Mouse (Mus musculus): Measurements from ENCODE around the gene Megf6. TPM values are rescaled to one million over a fixed set of nuclear protein-coding genes. Genes with fewer than 3 reads are reported as not detected.

Megf6 gene
- total and polyA plus RNA-seq, 3 experiments, result not detected

DNA sequence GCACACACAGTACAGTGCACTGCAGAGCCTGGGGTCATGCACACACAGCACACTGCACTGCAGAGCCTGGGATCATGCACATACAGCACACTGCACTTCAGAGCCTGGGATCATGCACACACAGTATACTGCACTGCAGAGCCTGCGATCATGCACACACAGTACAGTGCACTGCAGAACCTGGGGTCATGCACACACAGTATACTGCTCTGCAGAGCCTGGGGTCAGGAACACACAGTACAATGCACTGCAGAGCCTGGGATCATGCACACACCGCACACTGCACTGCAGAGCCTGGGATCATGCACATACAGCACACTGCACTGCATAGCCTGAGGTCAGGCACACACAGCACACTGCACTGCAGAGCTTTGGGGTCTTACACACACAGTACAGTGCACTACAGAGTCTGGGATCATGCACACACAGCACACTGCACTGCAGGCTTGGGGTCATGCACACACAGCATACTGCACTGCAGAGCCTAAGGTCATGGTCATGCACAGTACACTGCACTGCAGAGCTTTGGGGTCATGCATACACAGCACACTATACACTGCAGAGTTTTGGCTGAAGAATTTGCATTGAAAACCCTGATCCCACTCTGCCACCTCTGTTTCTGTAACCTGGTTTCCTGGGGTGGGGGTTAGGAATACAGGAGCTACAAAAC, 141.7 kb downstream of the Megf6 start:
- Histone ChIP-seq H3K4me3 (replicated peaks in 1 of 3; ENCODE audit: low read depth in 2 of 3, low read length in 2 of 3, poor library complexity in 1 of 3) (no peak overlapping the region), H3K9ac (ENCODE audit: insufficient read depth, low read depth) (no peak overlapping the region), H3K79me2 (replicated peaks; ENCODE audit: control insufficient read depth, extremely low read depth, insufficient read depth, poor library complexity, severe bottlenecking) (no peaks in the 10 kb centered on the region), H3K27me3 (replicated peaks) (no peaks in the 10 kb centered on the region), H3K27ac (ENCODE audit: insufficient read depth, low read depth) (no peak overlapping the region), H3K4me2 (ENCODE audit: insufficient read depth, low read depth, poor library complexity, severe bottlenecking) (no peak overlapping the region), H3K4me1 (ENCODE audit: control insufficient read depth in 1 of 2, insufficient read depth in 2 of 2) (no peaks in the 10 kb centered on the region), H3K9me3 (replicated peaks; ENCODE audit: low read length) (peaks cover 81% of the 10 kb centered on the region), H3K36me3 (replicated peaks in 1 of 2; ENCODE audit: control insufficient read depth in 1 of 2, insufficient read depth in 1 of 2, low read length in 1 of 2) (no peaks in the 10 kb centered on the region)
- DNase-seq (ENCODE audit: extremely low read depth), result no peak
- dilution Hi-C loops (cut with MboI; ENCODE audit: extremely low pct_ligation_motif_present, extremely low pct_unique_long_range_greater_than_20kb, low sequenced_read_pairs) (no loop called here), in situ Hi-C loops (cut with MboI; ENCODE audit: low pct_ligation_motif_present, low pct_unique_long_range_greater_than_20kb, low sequenced_read_pairs) (no loop called here)
- TF ChIP-seq EP300 (IDR thresholded peaks at IDR 0.05; ENCODE audit: low read length), result no peak

DNA sequence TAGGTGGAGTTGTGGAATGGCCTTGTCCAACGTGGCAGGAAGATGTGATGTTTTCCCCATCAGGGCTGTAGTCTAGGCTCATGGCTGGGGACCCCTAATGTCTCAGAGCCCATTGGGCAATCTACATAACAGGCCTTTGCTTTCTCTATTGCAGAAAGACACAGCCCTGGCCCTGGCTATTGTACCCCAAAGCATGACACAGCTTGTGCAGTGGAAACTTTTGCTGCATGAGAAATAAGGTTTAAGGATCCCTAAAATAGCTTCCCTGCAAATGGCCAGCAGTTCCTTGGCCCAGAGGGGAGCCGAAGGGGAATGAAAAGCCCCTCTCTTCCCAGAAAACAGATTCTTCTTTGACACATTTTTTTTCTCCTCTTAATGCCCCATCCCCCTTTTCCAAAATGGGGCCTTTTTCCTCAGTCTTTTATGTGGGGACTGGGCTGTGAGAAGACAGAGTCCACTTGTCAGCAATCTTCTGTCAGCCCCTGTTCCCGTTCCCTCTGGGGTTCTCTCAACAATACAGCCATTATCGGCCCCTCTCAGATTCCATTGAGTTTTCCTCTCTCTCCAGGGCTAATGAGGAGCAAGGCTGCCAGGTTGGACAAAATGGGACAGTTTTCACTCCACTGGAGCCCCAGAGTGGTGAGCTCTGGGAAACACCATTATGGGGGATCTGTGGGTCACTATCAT, 142.5 kb downstream of the Megf6 start:
- Histone ChIP-seq H3K79me2 (replicated peaks; ENCODE audit: control insufficient read depth, extremely low read depth, insufficient read depth, poor library complexity, severe bottlenecking) (no peaks in the 10 kb centered on the region), H3K27ac (ENCODE audit: insufficient read depth, low read depth) (no peak overlapping the region), H3K36me3 (replicated peaks in 1 of 2; ENCODE audit: control insufficient read depth in 1 of 2, insufficient read depth in 1 of 2, low read length in 1 of 2) (no peaks in the 10 kb centered on the region), H3K9me3 (replicated peaks; ENCODE audit: low read length) (peaks cover 89% of the 10 kb centered on the region), H3K9ac (ENCODE audit: insufficient read depth, low read depth) (no peak overlapping the region), H3K27me3 (replicated peaks) (no peaks in the 10 kb centered on the region), H3K4me1 (ENCODE audit: control insufficient read depth in 1 of 2, insufficient read depth in 2 of 2) (no peaks in the 10 kb centered on the region), H3K4me2 (ENCODE audit: insufficient read depth, low read depth, poor library complexity, severe bottlenecking) (no peak overlapping the region), H3K4me3 (replicated peaks in 1 of 3; ENCODE audit: low read depth in 2 of 3, low read length in 2 of 3, poor library complexity in 1 of 3) (no peak overlapping the region)
- in situ Hi-C loops (cut with MboI; ENCODE audit: low pct_ligation_motif_present, low pct_unique_long_range_greater_than_20kb, low sequenced_read_pairs) (no loop called here), dilution Hi-C loops (cut with MboI; ENCODE audit: extremely low pct_ligation_motif_present, extremely low pct_unique_long_range_greater_than_20kb, low sequenced_read_pairs) (no loop called here)
- DNase-seq (ENCODE audit: extremely low read depth), result no peak
- TF ChIP-seq SMC3 (IDR thresholded peaks at IDR 0.05; ENCODE audit: low read depth, low read length), result no peak
- no peak for TF ChIP-seq UBTF (IDR thresholded peaks at IDR 0.05; ENCODE audit: low read depth, low read length)
- no peak for TF ChIP-seq RCOR1 (conservative IDR thresholded peaks at IDR 0.05; ENCODE audit: low read depth, low read length)
- TF ChIP-seq MAFK (IDR thresholded peaks at IDR 0.05; ENCODE audit: insufficient replicate concordance, low read length), result no peak
- no peak for TF ChIP-seq USF1 (IDR thresholded peaks at IDR 0.05; ENCODE audit: low read depth, low read length)
- no peak for TF ChIP-seq ZC3H11A (IDR thresholded peaks at IDR 0.05; ENCODE audit: low read depth, low read length)

DNA sequence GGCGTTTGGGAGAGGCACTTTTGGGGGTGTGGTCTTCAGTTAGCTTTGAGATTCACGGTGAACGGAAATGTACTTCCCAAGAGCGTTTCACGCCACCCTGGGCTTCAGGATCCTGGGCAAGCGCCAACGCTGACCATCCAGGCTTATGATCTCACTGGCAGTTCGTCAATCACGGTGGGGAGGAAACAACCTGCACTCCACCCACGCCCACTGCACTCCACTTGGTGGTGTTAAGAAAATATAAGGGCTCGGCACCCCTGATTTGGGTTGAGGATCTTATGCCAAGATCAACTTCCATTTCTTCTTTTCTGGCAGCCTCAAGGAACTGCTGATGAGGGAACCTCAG, 143.1 kb downstream of the Megf6 start:
- no peak overlapping the region for H3K4me2 ChIP-seq (ENCODE audit: insufficient read depth, low read depth, poor library complexity, severe bottlenecking)
- peaks cover 93% of the 10 kb centered on the region for H3K9me3 ChIP-seq (replicated peaks; ENCODE audit: low read length)
- in situ Hi-C loops (cut with MboI; ENCODE audit: low pct_ligation_motif_present, low pct_unique_long_range_greater_than_20kb, low sequenced_read_pairs) (no loop called here), dilution Hi-C loops (cut with MboI; ENCODE audit: extremely low pct_ligation_motif_present, extremely low pct_unique_long_range_greater_than_20kb, low sequenced_read_pairs) (no loop called here)
- H3K4me1 ChIP-seq (ENCODE audit: control insufficient read depth in 1 of 2, insufficient read depth in 2 of 2), result no peaks in the 10 kb centered on the region
- no peak overlapping the region for H3K9ac ChIP-seq (ENCODE audit: insufficient read depth, low read depth)
- H3K4me3 ChIP-seq (replicated peaks in 1 of 3; ENCODE audit: low read depth in 2 of 3, low read length in 2 of 3, poor library complexity in 1 of 3), result no peak overlapping the region
- no peak for DNase-seq (ENCODE audit: extremely low read depth)
- no peaks in the 10 kb centered on the region for H3K79me2 ChIP-seq (replicated peaks; ENCODE audit: control insufficient read depth, extremely low read depth, insufficient read depth, poor library complexity, severe bottlenecking)
- no peaks in the 10 kb centered on the region for H3K36me3 ChIP-seq (replicated peaks in 1 of 2; ENCODE audit: control insufficient read depth in 1 of 2, insufficient read depth in 1 of 2, low read length in 1 of 2)
- no peak for TF ChIP-seq NRF1 (IDR thresholded peaks at IDR 0.05; ENCODE audit: low read depth, low read length)
- TF ChIP-seq POLR2A (IDR thresholded peaks at IDR 0.05; ENCODE audit: low read depth, low read length), result no peak
- TF ChIP-seq ZNF384 (IDR thresholded peaks at IDR 0.05; ENCODE audit: low read depth, low read length), result no peak
- TF ChIP-seq IRF4 (IDR thresholded peaks at IDR 0.05; ENCODE audit: low read depth, low read length), result no peak
- H3K27me3 ChIP-seq (replicated peaks), result no peaks in the 10 kb centered on the region
- H3K27ac ChIP-seq (ENCODE audit: insufficient read depth, low read depth), result no peak overlapping the region

Other genes with a start within 250 kb of the Megf6 start
- 41.8 and 42.3 TPM in 2 replicates for gene A430005L14Rik, start 213.5 kb upstream of the Megf6 start, total RNA-seq (2012; rRNA removed)
- gene A430005L14Rik, start 213.5 kb upstream of the Megf6 start, total RNA-seq (2014; rRNA removed), result 46.5 and 48.9 TPM in 2 replicates
- gene A430005L14Rik, start 213.5 kb upstream of the Megf6 start, polyA plus RNA-seq (2012; ENCODE audit: insufficient read length, low read depth), result 26.2 and 26.8 TPM in 2 replicates
- 12.6 and 16.2 TPM in 2 replicates for gene Dffb, start 195.6 kb upstream of the Megf6 start, total RNA-seq (2012; rRNA removed)
- gene Dffb, start 195.6 kb upstream of the Megf6 start, total RNA-seq (2014; rRNA removed), result 18.2 and 21.4 TPM in 2 replicates
- 10.7 and 11.9 TPM in 2 replicates for gene Dffb, start 195.6 kb upstream of the Megf6 start, polyA plus RNA-seq (2012; ENCODE audit: insufficient read length, low read depth)
- 7.0 and 8.7 TPM in 2 replicates for gene Cep104, start 195.5 kb upstream of the Megf6 start, total RNA-seq (2012; rRNA removed)
- gene Cep104, start 195.5 kb upstream of the Megf6 start, total RNA-seq (2014; rRNA removed), result 4.1 and 4.6 TPM in 2 replicates
- 10.6 and 10.9 TPM in 2 replicates for gene Cep104, start 195.5 kb upstream of the Megf6 start, polyA plus RNA-seq (2012; ENCODE audit: insufficient read length, low read depth)
- 35.0 and 40.1 TPM in 2 replicates for gene Lrrc47, start 159.0 kb upstream of the Megf6 start, total RNA-seq (2012; rRNA removed)
- gene Lrrc47, start 159.0 kb upstream of the Megf6 start, total RNA-seq (2014; rRNA removed), result 16.3 and 16.7 TPM in 2 replicates
- gene Lrrc47, start 159.0 kb upstream of the Megf6 start, polyA plus RNA-seq (2012; ENCODE audit: insufficient read length, low read depth), result 96.6 and 98.0 TPM in 2 replicates
- 1.7 and 2.3 TPM in 2 replicates for gene Smim1, start 144.5 kb upstream of the Megf6 start, total RNA-seq (2012; rRNA removed)
- not detected in 2 replicates for gene Smim1, start 144.5 kb upstream of the Megf6 start, total RNA-seq (2014; rRNA removed)
- gene Smim1, start 144.5 kb upstream of the Megf6 start, polyA plus RNA-seq (2012; ENCODE audit: insufficient read length, low read depth), result 0.15 and 0.16 TPM in 2 replicates
- gene Ccdc27, start 128.1 kb upstream of the Megf6 start, total RNA-seq (2012; rRNA removed), result not detected in 2 replicates
- not detected in 2 replicates for gene Ccdc27, start 128.1 kb upstream of the Megf6 start, total RNA-seq (2014; rRNA removed)
- gene Ccdc27, start 128.1 kb upstream of the Megf6 start, polyA plus RNA-seq (2012; ENCODE audit: insufficient read length, low read depth), result not detected in 2 replicates
- gene Trp73, start 30.5 kb upstream of the Megf6 start, total RNA-seq (2012; rRNA removed), result 27.7 and 34.3 TPM in 2 replicates
- gene Trp73, start 30.5 kb upstream of the Megf6 start, total RNA-seq (2014; rRNA removed), result 12.5 and 14.0 TPM in 2 replicates
- gene Trp73, start 30.5 kb upstream of the Megf6 start, polyA plus RNA-seq (2012; ENCODE audit: insufficient read length, low read depth), result 19.0 and 30.0 TPM in 2 replicates
- gene Wrap73, start 28.4 kb upstream of the Megf6 start, total RNA-seq (2012; rRNA removed), result 70.1 and 77.6 TPM in 2 replicates
- 42.4 and 49.3 TPM in 2 replicates for gene Wrap73, start 28.4 kb upstream of the Megf6 start, total RNA-seq (2014; rRNA removed)
- gene Wrap73, start 28.4 kb upstream of the Megf6 start, polyA plus RNA-seq (2012; ENCODE audit: insufficient read length, low read depth), result 31.5 and 32.1 TPM in 2 replicates
- gene Tprgl, start 10.1 kb upstream of the Megf6 start, total RNA-seq (2012; rRNA removed), result 47.5 and 48.6 TPM in 2 replicates
- gene Tprgl, start 10.1 kb upstream of the Megf6 start, total RNA-seq (2014; rRNA removed), result 64.1 and 64.5 TPM in 2 replicates
- 62.5 and 67.8 TPM in 2 replicates for gene Tprgl, start 10.1 kb upstream of the Megf6 start, polyA plus RNA-seq (2012; ENCODE audit: insufficient read length, low read depth)
- gene Arhgef16, start 130.9 kb downstream of the Megf6 start, total RNA-seq (2012; rRNA removed), result not detected in 2 replicates
- not detected in 2 replicates for gene Arhgef16, start 130.9 kb downstream of the Megf6 start, total RNA-seq (2014; rRNA removed)
- gene Arhgef16, start 130.9 kb downstream of the Megf6 start, polyA plus RNA-seq (2012; ENCODE audit: insufficient read length, low read depth), result not detected in 2 replicates
- gene B230104I21Rik, start 165.4 kb downstream of the Megf6 start, total RNA-seq (2012; rRNA removed), result not detected in 2 replicates
- not detected in 2 replicates for gene B230104I21Rik, start 165.4 kb downstream of the Megf6 start, total RNA-seq (2014; rRNA removed)
- gene B230104I21Rik, start 165.4 kb downstream of the Megf6 start, polyA plus RNA-seq (2012; ENCODE audit: insufficient read length, low read depth), result not detected in 2 replicates

Measured in CH12.LX (cell line).